Mouse (Mus musculus): ENCODE data around the gene Det1.

Det1 gene

DNA sequence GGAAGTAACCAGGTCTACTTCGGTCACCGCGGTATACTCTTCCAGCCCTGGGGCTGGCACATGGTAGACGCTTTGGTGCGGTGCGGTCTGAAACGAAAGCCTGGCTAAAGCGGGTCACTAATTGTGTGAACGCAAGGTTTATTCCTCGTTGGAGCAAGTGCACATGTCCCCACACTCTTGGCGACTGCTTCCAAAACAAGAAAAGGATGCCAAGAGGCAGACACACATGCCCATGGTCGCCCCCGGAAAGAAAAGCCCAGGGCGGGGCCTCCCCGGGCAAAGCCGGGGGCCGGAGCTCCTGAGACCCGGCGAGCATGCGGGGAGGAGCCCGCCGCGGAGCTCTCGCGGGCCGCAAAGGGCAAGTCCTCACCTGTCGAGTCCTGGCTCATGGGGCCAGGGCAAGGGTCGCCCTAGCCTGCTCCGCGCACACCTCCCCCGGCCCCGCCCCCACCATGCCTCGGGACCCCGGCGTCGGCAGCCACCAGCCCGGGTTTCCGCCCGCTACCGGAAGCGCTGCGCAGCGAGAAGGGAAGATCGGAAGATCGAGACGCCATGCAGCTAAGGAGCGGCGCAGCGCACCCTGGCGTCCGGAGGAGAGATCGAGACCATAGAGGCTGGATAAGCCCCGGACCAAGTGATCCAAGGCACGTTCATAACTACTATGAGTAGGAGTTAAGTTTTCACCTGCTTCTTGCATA is at the start of gene Det1:
Gene Det1, minus strand, starts transcription at position 527 of the 698 bp plus-strand sequence.
- DNase-seq (ENCODE audit: low spot score), result peak; percentile 89

- DNase-seq (ENCODE audit: low spot score), result peak; percentile 99
Observed at GRCm38 (mm10) chr7:78895653-78896333, 48.7 kb upstream of the Det1 start, which contains the start of gene Aen. Gene Aen, plus strand, starts transcription at chr7:78895854.

- no peak for DNase-seq (ENCODE audit: low spot score)
Observed at GRCm38 (mm10) chr7:78895021-78895652, 48.1 kb upstream of the Det1 start.

DNA sequence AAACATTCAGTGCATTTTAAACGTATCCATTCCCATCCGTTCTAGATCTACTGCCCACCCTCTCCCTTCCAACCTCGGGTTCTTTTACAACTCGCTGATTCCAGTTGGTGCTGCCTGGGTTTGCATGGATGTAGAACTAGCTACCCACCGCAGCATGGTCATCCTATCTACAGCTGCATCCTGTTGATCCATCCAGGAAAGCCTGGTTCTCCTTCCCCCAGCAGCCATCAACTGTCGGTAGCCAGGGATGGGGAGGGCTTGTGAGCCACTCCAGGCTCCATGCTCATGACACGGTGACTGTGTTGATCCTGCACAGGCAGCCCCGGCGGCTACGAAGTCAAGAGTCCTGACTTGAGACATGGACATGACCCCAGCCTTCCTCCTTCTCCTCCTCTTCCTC is 46.9 kb upstream of the Det1 start:
- no peak for DNase-seq (ENCODE audit: low spot score)

DNA sequence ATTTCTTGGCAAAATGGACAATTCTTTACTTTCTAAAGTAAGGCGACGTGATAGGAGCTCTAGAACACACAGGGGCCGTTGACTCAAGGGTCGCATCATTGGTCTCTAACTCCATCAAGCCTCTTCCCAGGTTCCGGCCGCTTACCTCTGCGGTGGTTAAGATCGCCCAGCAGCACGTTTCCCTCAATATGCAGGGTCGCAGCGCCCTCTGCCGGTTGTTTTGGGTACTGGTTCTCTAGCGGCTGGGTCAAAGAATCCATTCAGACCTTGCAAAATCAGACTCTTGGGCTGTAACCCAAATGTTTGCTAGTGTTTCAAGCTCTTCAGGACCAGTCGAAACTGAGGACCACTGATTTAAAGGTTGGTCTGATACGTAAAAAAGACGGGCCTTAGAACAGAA is 43.6 kb upstream of the Det1 start:
- DNase-seq (ENCODE audit: low spot score), result peak; percentile 79

- no peak for DNase-seq (ENCODE audit: low spot score)
Observed at GRCm38 (mm10) chr7:78887431-78887842, 40.4 kb upstream of the Det1 start.

GRCm38 (mm10) chr7:78886496-78886895 is 39.4 kb upstream of the Det1 start:
- DNase-seq (ENCODE audit: low spot score), result no peak

GRCm38 (mm10) chr7:78885404-78885803 is 38.3 kb upstream of the Det1 start:
- no peak for DNase-seq (ENCODE audit: low spot score)

- DNase-seq (ENCODE audit: low spot score), result no peak
Observed at GRCm38 (mm10) chr7:78884139-78884538, 37.1 kb upstream of the Det1 start.

- DNase-seq (ENCODE audit: low spot score), result no peak
Observed at GRCm38 (mm10) chr7:78883726-78884060, 36.6 kb upstream of the Det1 start.

DNA sequence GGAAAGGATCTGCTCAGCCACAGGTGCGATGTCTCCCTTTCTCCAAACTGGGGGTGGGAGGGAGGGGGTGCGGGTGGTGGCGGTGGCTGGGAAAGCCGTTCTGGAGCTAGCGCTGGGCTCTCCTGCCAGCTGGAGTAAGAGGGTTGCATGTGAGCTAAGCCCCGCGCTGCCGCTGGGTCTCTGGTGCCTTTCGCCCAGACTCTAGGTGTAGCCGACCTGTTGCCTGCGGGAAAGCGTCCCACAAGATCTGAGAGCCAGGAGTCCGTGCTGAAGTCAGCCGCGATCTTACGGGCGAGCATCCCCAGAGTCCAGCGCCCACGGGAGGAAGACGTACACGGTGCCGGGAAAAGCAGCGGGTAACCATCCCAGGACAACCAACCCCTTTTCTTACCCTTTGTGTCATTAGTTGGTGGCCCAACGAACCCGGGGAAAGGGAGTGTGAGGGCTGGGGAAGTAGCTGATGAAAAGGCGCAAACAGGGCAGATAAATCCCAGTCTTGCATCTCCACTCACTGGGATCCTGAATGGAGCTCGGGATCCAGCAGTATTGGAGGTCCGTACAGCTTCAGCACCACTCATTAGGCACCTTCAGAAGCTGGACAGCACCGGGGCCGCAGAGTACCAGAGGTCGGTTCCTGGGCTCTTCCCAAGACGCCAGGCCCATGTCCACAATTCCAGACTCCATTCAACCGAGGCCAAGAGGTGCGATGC is 36.1 kb upstream of the Det1 start:
- no peak for DNase-seq (ENCODE audit: low spot score)

GRCm38 (mm10) chr7:78882469-78882837 is 35.4 kb upstream of the Det1 start:
- DNase-seq (ENCODE audit: low spot score), result no peak

DNA sequence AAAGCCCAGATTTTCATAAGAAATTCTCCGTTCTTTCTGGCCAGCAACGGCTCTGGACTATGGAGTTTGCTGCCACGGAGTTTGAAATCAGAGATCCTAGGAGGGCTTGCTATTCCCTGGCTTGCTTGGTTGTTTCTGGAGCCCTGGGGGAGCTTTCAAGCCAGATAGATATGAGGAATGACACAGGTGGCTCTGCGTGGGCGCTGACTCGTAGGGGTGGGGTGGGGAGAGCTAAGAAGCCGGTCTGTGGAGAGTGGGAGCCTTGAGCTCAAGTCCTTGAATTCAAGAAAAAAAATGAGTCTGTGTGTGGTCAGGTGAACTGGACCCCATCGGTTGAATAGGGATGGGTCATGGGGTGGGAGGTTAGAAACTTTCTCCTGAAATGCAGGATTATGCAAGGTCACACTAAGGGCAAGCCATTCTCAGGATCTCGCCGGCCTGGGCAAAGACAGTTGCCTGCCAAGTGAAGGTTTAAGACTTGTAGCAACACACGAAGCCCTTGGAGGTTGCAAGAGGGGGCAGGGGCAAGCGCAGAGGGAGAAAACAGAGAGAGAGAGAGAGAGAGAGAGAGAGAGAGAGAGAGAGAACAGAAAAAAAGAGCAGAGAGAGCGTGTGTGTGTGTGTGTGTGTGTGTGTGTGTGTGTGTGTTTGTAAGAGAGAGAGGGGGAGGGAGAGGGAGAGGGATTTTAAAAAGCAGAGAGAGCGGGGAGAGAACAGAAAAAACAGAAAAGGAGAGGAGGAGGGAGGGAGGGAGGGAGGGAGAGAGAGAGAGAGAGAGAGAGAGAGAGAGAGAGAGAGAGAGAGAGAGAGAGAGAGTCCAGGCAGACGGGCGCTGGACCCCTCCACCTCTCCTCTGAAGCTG is 34.8 kb upstream of the Det1 start:
- DNase-seq (ENCODE audit: low spot score), result peak; percentile 47

DNA sequence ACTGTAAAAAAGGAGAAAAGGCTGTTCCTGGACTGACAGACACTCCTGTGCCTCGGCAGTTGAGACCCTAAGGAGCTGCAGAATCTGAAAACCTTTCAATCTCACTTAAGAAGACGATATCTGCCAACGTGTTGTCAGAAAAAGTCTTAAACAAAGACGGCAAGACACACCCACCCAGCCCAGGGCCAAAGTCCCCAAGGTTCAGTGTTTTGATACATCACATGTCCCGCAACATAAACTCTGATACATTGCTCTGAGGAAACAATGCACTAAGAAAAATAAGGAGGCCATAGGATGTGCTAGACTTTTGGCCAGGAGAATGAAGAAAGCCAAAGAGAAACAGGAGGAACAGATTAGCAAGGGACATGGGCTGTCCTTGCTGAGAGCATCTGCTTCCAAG is 25.8 kb upstream of the Det1 start:
- no peak for DNase-seq (ENCODE audit: low spot score)

DNA sequence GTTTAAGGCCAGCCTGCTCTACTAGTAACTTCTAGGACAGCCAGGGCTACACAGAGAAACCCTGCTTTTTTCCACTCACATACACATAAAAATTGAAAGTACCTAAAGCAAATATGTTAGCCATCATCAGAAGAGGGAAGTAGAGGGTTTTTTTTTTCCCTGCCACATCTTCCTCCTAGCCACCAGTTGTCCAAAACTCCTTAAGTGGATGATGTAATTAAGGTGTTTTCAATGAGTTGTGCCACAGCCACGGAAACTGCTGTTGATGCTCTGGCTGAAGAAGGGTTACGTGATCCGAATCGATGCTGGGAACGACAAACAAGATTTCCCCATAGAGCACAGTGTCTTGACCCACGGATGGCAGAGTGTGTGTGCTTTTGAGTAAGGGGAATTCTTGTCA is 25.3 kb upstream of the Det1 start:
- DNase-seq (ENCODE audit: low spot score), result no peak

- DNase-seq (ENCODE audit: low spot score), result no peak
Observed at GRCm38 (mm10) chr7:78868731-78869130, 21.7 kb upstream of the Det1 start.

DNA sequence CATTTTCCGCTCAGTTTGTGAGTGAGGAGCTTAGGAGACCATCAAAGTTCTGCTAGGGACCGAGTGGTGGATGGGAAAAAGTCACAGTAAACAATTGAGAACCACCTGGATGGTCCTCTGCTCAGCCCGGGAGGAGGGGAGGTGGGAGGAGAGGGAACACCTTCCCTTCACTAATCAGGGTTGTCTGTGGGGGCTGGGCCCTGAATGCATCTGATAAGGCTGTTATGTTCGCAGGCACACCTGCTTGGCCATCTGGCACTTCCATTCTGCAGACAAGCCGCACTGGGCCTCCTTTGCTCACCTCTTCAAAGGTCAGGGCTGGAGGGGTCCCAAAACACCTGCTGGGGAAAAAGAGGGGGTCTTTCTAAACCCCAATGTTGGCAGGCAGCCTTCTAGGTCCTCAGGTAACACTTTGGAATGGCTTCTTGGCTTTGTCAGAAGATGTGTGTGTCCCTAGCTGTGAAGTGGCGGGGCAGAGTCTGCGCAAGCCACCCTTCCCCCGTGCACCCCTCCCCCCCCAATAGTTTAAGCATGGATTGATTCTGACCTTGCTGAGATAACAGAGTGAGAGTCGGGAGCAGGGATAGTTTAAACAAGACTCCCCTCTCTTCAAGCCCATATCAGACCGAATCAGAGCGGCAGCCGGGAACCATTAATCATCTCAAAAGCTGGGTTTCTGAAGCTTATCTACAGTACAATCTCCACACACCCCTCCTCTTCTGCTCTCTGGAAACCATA is 18.3 kb upstream of the Det1 start:
- DNase-seq (ENCODE audit: low spot score), result no peak

- DNase-seq (ENCODE audit: low spot score), result no peak
Observed at GRCm38 (mm10) chr7:78864446-78864802, 17.4 kb upstream of the Det1 start.

DNA sequence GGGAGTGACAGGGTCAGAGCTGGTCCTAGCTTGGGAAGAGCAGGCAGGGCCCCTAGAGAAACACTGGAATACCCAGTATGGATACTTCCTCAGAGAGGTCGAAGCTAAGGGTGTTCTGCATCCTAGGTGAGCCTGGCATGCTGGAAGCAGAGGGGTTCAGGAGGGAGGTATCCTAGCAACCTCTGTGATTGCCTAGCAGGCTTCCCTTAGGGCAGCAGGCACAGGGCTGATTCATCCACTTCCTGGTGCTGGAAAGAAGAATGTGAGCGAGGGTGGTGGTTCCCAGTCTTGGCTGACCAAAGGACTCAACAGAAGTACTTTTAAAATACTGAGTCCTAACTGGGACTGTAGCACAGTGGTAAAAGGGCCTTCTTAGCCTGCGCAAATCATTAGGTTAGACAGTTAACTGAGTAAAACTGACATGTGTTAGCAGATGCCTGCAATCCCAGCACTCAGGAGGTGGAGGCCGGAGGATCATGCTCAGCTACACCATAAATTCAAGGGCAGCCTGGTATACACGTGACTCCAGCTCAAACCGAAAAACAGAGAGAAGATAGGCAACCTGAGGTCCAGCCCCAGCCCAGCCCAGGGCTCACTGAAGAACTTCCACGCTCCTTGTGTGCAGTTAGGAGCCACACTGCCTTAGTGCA is 16.9 kb upstream of the Det1 start:
- no peak for DNase-seq (ENCODE audit: low spot score)

- no peak for DNase-seq (ENCODE audit: low spot score)
Observed at GRCm38 (mm10) chr7:78855044-78855655, 8.1 kb upstream of the Det1 start.

All from testis, postnatal 14 days (tissue).